Mouse (Mus musculus) common myeloid progenitor, adult 5-6 weeks (primary cell): ENCODE measurements at regions not wholly inside any gene's neighbourhood (a gene's known extent, or its start where the extent isn't known, plus 50 kb on each side); places are given as distances from the start of the nearest gene placed in this dataset.

Experiments
- ATAC-seq: replicated peaks from 2 replicates; pipeline ENCODE4 v1.8.0; 2016; ENCODE audit warnings: low read depth, mild to moderate bottlenecking, moderate TSS enrichment, inconsistent platforms; ENCODE audit not compliant: poor library complexity, severe bottlenecking

DNA sequence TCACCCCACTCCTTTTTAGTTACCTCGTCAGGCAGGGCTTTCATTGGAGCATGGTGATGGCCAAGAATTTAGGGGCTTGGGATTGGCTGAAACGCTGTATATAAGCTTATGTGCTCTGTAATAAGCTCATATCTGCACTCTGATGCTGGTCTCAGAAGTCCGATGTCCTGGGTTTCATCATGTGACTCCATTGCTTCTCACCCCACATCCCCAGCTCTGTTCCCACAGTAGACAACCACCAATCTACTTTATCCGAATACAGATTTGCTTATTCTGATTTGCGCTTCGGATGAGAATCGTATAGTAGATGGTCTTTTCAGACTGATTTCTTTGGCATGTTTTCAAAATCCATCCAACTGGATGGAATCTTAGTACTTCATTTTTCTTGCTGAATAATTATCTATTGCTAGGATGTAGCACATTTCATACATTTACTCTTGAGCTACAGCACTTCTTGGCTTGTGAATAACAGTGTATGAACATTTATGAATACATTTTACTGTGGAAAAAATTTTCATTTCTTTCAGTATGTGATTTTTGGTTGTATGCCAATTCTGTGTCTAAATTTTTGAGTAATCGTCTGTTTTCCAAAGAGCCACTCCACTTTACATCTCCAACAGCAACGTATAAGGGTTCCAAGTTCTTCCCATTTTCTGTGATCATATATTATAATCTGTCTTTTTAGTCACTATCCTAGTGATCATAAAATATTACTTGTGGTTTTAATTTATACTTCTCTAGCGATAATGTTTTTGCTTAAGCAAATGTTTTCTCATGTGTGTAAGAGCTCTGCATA is 185.7 kb downstream of the Hace1 start:
- ATAC-seq = no peak

DNA sequence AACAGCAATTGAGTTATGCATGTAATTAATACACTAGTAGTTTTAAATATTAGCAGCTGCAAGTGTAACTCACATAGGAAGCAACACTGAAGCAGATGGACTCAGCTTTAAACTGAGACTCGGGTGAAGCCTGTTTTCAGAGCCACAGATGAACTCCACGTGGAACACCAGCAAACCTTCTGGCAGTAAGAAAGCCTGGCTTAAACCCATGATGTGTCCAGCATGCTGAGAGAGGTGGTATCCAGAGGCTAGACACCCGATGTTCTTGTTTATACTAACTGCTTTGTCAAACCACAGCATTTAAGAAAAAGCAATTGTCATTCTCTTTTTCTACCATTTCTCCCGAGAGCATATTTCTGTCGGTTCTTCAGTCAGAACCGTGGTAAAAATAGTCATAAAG is 202.1 kb downstream of the Hace1 start:
- no peak for ATAC-seq

DNA sequence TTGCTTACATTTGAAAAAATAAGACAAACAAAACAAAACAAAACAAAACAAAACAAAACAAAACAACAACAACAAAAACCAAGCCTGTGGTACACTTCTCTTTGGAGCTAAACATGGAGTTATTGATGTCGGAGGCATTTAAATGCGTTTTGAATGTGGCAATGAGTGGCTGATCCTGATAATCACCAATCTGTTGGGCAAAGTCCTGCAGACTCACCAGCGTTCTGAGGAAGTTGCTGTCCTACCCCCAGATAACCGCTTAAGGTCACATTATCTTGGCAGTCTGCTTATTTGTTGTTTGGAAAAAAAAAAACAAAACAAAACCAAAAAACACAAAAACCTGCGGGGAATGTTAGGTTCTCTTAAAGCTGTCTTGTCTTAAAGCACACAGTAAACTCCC is 205.4 kb downstream of the Hace1 start:
- ATAC-seq = peak; percentile 39; the same call in 1 of the 2 replicates

DNA sequence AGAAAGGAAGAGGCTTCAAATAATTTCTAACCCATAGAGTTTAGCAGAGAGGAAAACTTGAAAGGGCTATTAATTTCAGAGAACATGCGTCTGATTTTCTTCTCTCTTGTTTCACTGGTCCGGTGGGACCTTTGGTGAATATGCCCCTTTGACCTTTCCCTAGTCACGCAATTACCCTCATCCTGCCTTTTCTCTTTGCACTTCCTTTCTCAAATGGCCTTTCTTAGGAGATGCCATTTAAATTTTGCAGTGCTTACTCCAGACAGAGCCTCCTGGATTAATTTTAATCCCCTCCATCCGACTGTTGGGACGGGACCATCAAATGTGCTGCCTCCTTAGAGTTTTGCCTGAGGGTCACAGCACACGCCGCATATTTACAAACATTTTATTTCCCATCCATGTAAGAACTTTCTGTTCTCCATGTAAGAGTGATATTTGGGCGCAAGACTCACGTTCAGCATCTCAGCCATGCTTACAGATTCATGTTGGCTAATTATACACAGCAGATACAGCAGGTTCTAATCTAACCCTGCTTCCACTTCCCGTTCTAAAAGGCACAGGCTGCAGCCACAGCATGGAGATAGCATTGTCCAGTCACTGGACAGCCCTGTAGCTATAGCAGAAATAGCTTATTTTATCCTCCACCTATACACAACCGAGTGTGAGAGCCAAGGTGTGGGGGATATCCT is 206.0 kb downstream of the Hace1 start:
- no peak for ATAC-seq

DNA sequence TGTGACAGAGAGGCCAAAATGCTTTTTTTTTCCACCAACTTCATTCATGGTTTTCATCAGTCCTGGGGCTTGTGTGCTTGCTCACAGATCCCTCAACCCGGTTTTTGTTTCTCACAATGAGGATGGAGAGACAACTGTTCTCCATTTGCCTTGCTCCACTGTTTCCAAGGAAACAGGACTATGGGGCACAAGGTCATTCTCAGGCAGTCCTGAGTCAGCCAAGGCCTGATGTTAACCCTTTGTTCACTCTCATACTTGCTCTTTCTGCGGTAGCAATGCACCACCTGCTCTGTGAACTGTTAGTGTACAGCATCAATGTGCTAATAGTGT is 206.5 kb downstream of the Hace1 start:
- no peak for ATAC-seq

DNA sequence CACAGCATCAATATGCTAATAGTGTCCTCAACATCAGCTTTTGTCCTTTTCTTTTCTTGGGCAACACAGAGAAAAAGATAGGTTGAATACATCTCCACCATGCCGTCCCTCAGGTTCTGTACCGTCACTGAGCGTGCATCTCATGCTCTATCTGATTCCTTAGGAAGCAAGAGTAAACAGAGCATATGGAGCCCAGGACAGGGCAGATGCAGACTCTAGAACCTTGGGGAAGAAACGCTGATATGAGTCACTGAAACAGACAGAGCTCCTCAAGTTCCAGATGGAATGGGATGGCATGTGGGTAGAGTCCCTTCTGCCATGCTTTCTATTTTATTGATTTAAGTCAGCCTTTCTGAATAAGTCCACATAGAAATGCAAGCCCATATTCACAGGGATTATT is 206.9 kb downstream of the Hace1 start:
- ATAC-seq = no peak

DNA sequence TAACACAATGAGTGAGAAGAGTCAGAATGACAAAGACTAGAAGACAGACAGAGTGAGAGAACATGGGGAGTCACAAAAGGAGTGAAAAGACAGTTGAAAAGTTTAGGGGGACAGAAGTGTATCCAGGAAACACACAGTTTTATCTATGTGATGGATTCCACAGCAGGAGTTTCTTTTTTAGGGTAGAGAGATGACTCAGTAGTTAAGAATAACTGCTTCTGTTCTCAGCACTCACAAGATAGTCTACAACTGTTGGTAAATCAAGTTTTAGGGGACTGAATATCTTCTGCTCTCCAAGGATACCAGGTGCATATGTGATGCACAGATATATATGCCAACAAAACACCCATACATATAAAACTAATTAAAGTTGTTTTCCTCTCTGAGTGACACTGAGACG is 210.7 kb downstream of the Hace1 start:
- ATAC-seq = no peak

DNA sequence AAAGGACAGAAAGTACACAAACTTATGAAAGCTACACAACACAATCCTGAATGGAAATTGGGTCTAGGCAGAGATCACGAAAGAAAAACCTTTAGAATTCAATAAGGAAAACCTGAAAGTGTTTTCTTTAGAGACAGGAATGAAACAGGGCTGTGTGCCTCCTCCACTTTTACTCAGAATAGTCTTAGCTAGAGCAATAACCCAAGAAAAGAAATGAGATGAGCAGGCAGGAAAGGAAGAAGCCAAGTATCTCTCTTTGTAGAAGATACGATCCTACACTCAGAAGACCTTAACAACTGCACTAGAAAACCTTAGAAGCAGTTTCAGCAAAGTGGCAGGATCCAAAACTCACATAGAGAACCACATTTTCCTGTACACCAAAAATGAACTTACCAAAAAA is 218.0 kb downstream of the Hace1 start:
- ATAC-seq = no peak

DNA sequence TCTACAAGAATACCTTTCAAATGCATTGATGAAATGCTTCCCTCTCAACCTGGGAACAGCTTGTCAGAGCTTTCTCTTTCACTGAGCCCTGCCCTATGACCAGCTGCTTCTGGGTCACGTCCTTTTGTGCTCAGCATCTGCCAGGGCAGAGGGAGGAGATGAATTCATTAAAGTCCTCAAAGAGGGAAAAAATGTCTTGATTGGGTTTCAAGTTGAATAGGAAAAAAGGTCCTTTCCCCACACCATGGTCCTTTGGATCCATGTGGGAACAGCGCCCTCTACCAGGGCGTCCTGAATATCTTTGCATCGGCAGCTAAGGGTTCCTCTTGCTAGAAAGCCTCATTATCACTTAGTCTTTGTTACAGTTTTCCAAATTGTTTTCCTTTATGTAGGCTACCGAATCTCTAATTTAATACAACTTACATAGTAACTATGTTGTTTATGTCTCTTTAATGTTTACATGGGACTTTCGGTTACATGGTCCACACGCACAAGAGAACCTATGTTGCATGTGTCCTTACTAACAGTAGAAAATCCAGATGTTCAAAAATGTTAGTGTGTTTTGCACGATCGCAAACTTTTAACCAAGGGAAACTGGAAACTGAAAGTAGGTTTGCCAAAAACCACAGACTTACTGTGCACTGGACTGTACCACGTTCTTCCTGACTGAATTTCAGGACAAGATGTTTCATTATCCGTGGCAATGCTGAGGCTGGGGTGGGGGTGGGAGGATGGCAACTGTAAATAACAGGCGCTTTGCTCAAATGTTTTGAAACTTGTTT is 222.6 kb downstream of the Hace1 start:
- ATAC-seq = peak; percentile 89

DNA sequence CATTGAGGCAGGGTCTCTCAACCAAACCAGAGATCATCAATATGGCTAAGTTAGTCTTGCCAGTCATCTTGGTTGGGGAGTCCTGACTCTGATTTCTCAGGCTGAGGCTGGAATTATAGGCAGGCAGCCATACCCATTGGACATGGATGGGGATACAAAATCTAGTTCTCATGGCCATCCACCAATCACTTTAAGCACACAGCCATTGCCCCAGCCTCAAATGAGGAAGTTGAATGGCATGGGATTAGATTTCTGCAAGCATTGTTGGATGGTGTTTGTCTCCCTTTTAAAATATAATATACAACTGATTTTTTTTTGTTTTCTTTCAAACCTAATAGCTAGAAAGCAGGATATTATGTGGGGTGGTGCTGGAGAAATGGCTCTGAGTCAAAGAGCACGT is 223.8 kb downstream of the Hace1 start:
- ATAC-seq = no peak

DNA sequence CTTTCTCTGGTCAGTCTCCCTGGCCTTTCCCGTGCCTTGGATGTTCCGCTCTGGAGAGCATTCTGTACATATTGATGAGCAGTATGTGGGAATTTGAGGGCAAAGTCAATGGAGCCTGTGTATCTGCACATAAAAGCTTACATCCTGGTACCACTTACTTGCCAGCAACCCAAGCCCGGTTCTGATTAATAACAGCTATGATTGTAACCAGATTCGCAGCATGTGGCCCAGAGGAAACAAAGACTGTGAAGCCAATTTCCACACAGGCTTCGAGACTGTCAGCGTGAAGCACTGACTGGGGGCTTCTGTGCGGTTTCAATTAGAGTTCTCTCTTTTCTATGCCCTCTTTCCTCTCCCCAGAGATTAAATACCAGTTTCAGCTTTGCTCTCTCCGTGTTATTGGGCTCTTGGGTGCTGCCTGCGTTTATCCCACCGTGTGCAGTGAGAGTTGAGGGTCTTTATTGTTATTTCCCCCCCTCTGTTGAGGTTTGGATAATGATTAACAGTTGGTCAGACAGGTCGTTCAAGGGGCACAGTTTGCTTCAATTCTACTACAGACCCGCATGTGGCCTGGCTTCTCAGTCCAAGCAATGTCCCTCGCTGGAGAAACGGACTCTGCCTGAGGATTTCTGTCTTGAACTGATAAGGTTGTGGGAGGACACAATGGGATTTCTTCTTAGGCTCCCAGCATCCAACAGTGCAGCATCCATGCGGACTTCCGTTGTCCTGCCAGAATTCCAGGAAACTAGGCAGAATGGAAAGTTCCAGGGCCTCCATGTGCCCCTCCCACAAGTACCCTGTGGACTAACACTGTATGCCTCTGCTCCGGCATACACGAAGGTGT is 229.6 kb downstream of the Hace1 start:
- ATAC-seq = no peak

DNA sequence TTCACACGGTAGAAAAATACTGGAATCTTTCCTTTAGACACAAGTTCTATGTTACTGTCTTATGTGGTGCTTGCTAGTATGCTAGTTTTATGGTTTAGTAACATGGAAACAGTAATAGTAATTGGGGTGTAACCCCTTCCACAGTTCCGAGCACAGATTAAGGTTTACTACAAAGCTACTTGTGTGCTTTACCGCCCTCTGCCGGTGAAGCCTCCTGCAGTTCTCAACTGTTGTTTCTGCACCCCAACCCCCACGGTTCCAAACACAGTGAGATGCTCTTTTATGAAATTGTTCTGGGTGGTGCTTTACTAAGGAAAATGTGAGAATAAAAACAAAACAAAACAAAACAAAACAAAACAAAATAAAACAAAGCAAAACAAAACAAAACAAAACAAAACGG is 234.3 kb downstream of the Hace1 start:
- peak; percentile 66; the same call in 1 of the 2 replicates for ATAC-seq

DNA sequence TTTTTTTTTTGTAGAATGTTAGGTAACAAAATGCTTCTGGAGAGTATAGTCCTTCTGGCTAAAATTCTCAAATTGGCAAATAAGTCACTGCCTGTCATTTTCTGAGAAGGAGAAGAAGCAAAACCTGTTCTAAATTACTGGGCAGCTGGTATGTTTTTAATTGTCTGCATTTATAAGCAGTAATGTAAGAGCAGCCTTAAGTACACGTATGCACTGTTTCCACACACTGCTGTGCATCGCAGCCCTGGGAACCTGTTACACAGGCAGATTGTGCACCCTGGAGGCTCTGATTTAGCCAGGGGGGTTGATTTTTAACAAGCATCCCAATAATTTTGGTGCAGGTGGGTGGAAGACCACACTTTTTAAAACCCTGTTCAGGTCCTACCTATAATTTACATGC is 236.2 kb downstream of the Hace1 start:
- no peak for ATAC-seq

DNA sequence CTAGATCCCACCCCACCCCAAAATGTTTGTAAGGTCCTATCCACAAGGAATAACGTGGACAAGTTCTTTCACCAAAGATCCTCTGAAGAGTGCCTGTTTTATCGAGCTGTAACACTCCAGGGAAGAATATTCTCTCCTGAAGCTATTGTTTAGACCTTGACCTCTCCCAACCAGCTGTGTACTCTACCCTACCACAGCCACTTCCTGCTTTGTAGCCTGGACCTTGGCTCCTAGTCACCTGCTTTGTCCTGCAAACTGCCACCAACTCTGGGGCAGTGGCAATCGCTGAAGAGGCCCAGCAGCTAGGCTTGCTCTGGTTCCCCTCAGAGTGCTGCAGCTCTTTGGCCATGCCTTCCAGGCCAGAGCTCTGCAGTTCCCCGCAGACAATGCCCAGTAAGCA is 239.1 kb downstream of the Hace1 start:
- ATAC-seq = no peak

DNA sequence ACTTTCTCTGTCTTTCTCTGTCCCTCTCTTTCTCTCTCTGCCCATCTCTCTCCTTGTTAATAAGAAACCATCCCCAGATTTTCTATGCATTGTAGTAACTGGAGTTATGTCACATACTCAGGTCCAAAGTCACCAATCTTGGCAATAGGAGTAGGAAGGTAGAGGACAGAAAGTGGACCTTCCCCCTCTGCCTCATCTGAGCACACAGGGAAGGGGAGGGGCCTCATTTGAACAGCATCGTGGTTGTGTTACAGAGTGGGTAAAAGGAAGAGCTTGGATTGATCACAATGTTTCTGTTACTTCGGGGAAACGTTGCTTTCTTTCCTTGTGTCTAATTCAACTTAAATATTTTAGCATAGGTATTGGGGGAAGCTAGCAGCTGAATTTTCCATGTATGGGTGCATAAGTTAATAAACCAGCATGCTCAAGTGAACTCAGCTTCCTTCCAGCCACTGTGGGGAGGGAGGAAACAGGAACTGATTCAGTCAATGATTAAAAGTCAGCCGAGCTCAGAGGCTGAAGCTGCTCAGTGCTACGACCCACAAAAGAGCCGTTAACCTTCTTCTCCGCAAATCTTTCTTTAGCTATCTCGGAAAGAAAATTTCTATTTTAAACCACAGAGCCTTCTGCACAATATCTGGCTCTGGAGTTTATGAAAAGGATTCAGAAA is 243.5 kb downstream of the Hace1 start:
- ATAC-seq = peak; percentile 95

DNA sequence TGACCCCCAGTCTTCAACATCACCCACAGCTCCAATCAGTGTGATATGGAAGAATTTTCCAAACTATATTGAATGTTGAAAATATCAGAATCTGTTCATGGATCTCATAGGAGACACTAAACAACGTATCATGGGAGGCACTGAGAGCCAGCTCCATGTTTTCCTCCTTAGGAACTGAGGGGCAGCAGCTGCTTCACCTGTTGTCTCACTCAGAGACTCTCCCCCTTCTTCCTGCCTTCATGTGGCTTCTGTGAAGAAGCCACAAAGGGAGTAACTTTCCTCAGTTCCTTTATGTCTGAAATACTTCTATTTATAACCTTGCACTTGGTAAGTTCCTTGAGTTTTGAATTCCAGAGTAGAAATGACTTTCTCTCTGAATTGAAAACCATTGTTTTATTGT is 244.6 kb downstream of the Hace1 start:
- 0 out of 2 replicates have a peak, but pooled peaks have one; percentile 26 for ATAC-seq

DNA sequence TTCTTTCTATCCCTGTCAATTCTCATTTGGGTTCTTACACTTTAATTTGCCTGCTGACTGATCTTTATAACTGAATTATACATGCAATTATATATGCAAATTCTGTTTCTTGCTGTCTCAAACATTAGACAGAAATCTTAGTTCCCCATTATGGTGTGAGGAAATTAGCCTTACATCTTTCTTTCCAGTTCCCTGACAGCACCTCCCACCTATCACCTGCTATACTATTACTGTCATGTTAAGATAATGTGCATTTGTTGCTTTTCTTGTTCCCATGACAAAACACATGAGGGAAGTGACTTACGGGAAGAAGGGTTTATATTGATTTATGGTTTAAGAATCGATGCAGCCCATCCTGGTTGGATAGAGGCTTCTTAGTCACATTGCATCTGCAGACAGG is 246.0 kb downstream of the Hace1 start:
- ATAC-seq = peak; percentile 24; the same call in 1 of the 2 replicates

DNA sequence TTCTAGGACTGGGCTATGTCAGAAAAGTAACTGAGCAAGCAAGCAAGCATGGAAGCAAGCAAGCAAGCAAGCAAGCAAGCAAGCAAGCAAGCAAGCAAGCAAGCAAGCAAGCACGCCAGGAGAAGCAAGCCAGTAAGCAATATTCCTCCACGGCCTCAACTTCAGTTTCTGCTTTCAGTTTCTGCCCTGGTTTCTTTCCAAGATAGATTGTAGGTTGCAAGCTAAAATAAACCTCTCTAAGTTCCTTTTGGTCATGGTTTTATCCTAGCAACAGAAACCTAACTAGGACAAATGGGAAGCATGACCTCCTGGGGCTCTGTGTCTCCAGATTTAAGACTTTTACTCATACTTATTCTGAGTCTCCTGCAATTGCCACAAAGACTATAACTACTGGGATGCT is 271.0 kb downstream of the Hace1 start:
- no peak for ATAC-seq

DNA sequence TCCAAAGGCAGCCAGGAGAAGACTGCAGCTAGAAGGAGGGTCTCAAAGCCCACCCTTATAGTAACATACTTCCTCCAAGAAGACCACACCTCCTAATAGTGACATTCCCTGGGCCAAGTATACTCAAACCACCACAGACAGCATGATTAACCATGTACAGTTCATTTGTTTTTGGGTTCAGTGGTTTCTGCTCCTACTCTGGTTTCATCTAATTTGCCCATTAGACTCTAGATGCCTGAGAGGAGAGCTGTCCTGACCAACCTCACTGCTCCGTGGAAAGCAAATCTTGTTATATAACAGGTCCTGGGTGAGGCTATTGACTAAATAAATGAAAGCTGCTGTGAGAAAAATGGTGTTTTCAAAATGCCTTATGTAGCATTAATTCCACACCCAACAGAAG is 272.2 kb downstream of the Hace1 start:
- no peak for ATAC-seq

DNA sequence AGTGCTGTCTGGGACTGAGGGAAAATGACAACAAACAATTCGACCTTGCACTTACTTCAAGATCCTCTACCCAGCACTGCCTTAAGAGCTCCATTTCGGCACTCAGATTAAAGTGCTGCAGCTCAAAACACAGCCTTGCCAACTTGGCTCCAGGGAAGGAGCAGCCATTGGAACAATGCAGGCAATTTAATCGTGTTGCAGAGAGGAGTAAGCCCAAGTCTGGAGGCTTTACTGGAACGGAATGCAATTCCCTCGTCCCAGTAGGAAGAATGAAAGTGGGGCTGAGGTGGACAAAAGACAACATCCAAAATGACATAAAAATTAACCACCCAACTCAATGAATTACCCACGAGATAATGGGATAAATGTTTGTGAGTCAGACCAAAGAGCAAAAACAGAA is 273.0 kb downstream of the Hace1 start:
- ATAC-seq = no peak
